Comparison of ENCODE assay signal across 8 mouse cellular contexts in the genomic region with DNA sequence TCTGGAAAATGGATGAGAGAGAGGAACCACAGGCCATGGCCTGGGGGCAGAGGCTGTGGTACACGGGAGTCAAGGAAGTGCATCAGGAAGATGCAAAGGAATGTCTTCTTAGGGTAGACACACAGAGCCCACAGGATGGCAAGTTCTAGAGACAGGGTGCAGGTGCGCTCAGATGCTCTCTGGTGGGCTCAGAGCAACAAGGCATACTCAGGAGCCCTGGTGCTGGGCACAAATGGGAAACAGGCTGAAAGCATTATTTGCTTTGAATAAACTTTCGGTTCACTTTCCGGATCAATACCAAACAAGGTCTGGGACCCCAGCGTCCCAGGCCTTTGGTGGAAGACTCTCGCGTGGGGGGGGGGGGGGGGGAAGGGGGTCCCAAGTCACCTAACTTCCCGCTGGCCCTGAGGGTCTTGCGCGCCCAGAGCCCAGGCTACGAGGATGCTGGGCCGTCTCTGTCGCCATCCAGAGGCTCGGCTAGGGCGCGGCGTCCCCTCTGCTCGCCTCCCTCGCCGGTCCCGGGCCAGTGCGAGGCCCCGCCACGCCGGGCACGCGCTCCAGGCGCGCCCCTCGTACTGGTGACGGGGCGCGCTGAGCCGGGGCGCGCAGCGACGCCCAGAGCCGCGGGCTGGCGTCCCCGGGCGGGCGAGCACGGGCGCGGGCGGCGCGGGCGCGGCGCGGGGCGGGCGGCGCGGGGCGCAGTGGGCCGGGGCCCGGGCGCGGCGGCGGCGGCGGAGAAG. TPM values are rescaled to one million over a fixed set of nuclear protein-coding genes. Genes with fewer than 3 reads are reported as not detected.
DNase-seq lines count a peak whose midpoint lies in the region; ATAC-seq and TF ChIP-seq lines count a peak whose summit lies in the region.

A gene (plus strand): TSS at position 701 of the 740 bp plus-strand sequence.

- H3ac ChIP-seq in C2C12 (ENCODE audit: control insufficient read depth, insufficient read length, low read depth) = no peak within 1 kb of the TSS

- no peaks in the 10 kb centered on the region for H3K79me3 ChIP-seq in C2C12 (ENCODE audit: low read depth)

- under 1% methylated on average over 34 of the region's 67 CpGs for WGBS in hindbrain, embryonic 14.5 days
- 1% methylated on average over 43 of the region's 67 CpGs for WGBS in limb, embryonic 15.5 days

- H3K36me3 ChIP-seq in C2C12 (ENCODE audit: control insufficient read depth, insufficient read depth) = no peaks in the 10 kb centered on the region
- no peaks in the 10 kb centered on the region for H3K36me3 ChIP-seq in hindbrain, embryonic 14.5 days (replicated peaks; ENCODE audit: control insufficient read depth, insufficient read depth)
- H3K36me3 ChIP-seq in limb, embryonic 15.5 days = no peaks in the 10 kb centered on the region

- H3K27me3 ChIP-seq in C2C12 (ENCODE audit: control insufficient read depth, insufficient read depth, insufficient read length) = no peaks in the 10 kb centered on the region
- no peaks in the 10 kb centered on the region for H3K27me3 ChIP-seq in hindbrain, embryonic 14.5 days (ENCODE audit: control insufficient read depth, insufficient read depth, low read length)
- H3K27me3 ChIP-seq in limb, embryonic 15.5 days = peaks cover 91% of the 10 kb centered on the region

- TF ChIP-seq CTCF in C2C12 (IDR thresholded peaks at IDR 0.05; ENCODE audit: control insufficient read depth, insufficient read depth, insufficient read length) = no peak

- H3K9ac ChIP-seq in hindbrain, embryonic 14.5 days = peak within 1 kb of the TSS; percentile 95
- no peak within 1 kb of the TSS for H3K9ac ChIP-seq in limb, embryonic 15.5 days

- no peak for DNase-seq in adrenal gland, adult 8-10 months
- no peak for DNase-seq in adrenal gland, adult (ENCODE audit: inconsistent age in 2 of 2, low spot score in 1 of 2)
- DNase-seq in cerebellum, postnatal 4 days (ENCODE audit: low spot score in 2 of 2) = peak; percentile 53 to 83
- DNase-seq in hindbrain, embryonic 14.5 days (ENCODE audit: low spot score) = peak; percentile 85
- peak; percentile 63 for DNase-seq in right cerebral cortex, postnatal 25 days

- peaks cover 34% of the 10 kb centered on the region for H3K4me1 ChIP-seq in hindbrain, embryonic 14.5 days (replicated peaks; ENCODE audit: control insufficient read depth, insufficient read depth, low read length)
- peaks cover 16% of the 10 kb centered on the region for H3K4me1 ChIP-seq in limb, embryonic 15.5 days

- peak; percentile 86 for ATAC-seq in hindbrain, embryonic 14.5 days (ENCODE audit: low FRiP score)
- no peak for ATAC-seq in limb, embryonic 15.5 days (ENCODE audit: insufficient number of reproducible peaks, low FRiP score, low TSS enrichment, low read depth)
- ATAC-seq in erythroblast, adult 5-6 weeks (replicated peaks; ENCODE audit: low FRiP score, poor library complexity, severe bottlenecking) = no peak

- no peaks in the 10 kb centered on the region for H3K9me3 ChIP-seq in hindbrain, embryonic 14.5 days (ENCODE audit: control insufficient read depth, low read length)
- H3K9me3 ChIP-seq in limb, embryonic 15.5 days = no peaks in the 10 kb centered on the region

- no peak within 1 kb of the TSS for H3K4me3 ChIP-seq in C2C12 (ENCODE audit: insufficient read depth, poor library complexity, severe bottlenecking)
- peak within 1 kb of the TSS; percentile 85 for H3K4me3 ChIP-seq in hindbrain, embryonic 14.5 days (replicated peaks; ENCODE audit: low read length)
- peak within 1 kb of the TSS; percentile 48 for H3K4me3 ChIP-seq in limb, embryonic 15.5 days

- peak within 1 kb of the TSS; percentile 66 for H3K4me2 ChIP-seq in hindbrain, embryonic 14.5 days (replicated peaks)
- H3K4me2 ChIP-seq in limb, embryonic 15.5 days = peak within 1 kb of the TSS; percentile 93

- peak within 1 kb of the TSS; percentile 87 for H3K27ac ChIP-seq in hindbrain, embryonic 14.5 days
- H3K27ac ChIP-seq in limb, embryonic 15.5 days = no peak within 1 kb of the TSS

- H3K79me2 ChIP-seq in C2C12 (ENCODE audit: control insufficient read depth, insufficient read depth) = no peaks in the 10 kb centered on the region

TF ChIP-seq in C2C12, 6 proteins besides CTCF, POLR2A, EP300 and RAD21:
- TF ChIP-seq MAX (IDR thresholded peaks at IDR 0.05) = no peak
- TF ChIP-seq MYOG (IDR thresholded peaks at IDR 0.05; ENCODE audit: control insufficient read depth, extremely low read depth, insufficient read length) = no peak

RNA-seq across cellular contexts. Expression of the gene that starts here (rescaled TPM):
- total RNA-seq in adrenal gland, adult 8-10 months (2022) = 10 to 100 TPM in 3 of 4 experiments, 1 to 10 TPM in 1; 8.8 to 14.8 (median 11.6) TPM
- polyA plus RNA-seq in C2C12 (2012; fragmentation: generic; extraction: Trizol) = 50.0 TPM
- polyA plus RNA-seq in hindbrain, embryonic 14.5 days (2014; fragmentation: Nextera tagmentation; extraction: Ambion mirVana) = 27.6 and 30.0 TPM in 2 replicates
- polyA plus RNA-seq in limb, embryonic 15.5 days (2015; fragmentation: Nextera tagmentation; extraction: Ambion mirVana) = 2.8 and 3.0 TPM in 2 replicates
- not detected in 2 replicates for total RNA-seq in erythroblast, adult 5-6 weeks (2015; ENCODE audit: low replicate concordance)
- not detected in 2 replicates for total RNA-seq in erythroblast, adult 5-6 weeks (2017; ENCODE audit: low replicate concordance)

Comparison
In these comparisons a context has a peak if more than half of its experiments do, and no peak if none do; other contexts are left out.
1. RNA of the gene that starts here (total RNA-seq): 8.8 to 14.8 TPM in adrenal gland, adult 8-10 months; not detected in erythroblast, adult 5-6 weeks; every median in the first group is over 4 times any median in the second.
2. DNase-seq: peak in cerebellum, postnatal 4 days (2 of 2), hindbrain, embryonic 14.5 days (single experiment) and right cerebral cortex, postnatal 25 days (single experiment); none in adrenal gland, adult 8-10 months (single experiment) and adrenal gland, adult (0 of 2).